Mouse (Mus musculus) midbrain, postnatal 0 days (tissue): ENCODE measurements around the gene Zmiz1. TPM values are rescaled to one million over a fixed set of nuclear protein-coding genes. Genes with fewer than 3 reads are reported as not detected.

Experiments
- ATAC-seq: fragments of 200-750 bp; cut with Nextera tagmentation; 2 replicates; pipeline ENCODE4 v1.8.0; 2017; ENCODE audit warnings: moderate number of reproducible peaks, mild to moderate bottlenecking, moderate TSS enrichment, moderate library complexity; ENCODE audit not compliant: low FRiP score
- DNase-seq: peaks from one replicate; pipeline ENCODE4 v3.0.0-alpha.2; 2015; ENCODE audit warnings: low spot score
- H3K27ac ChIP-seq: fragments of 300-500 bp; sonication (generic); 2 replicates; pipeline ENCODE4 v1.5.1; 2014; ENCODE audit warnings: low read depth, mild to moderate bottlenecking, low read length, mixed read lengths
- H3K27me3 ChIP-seq: fragments of 300-500 bp; sonication (generic); 2 replicates; pipeline ENCODE4 v1.6.1; 2014; ENCODE audit warnings: low read length, control low read depth, mixed read lengths; ENCODE audit not compliant: insufficient read depth
- H3K36me3 ChIP-seq: fragments of 300-500 bp; sonication (generic); 2 replicates; pipeline ENCODE4 v1.6.1; 2014; ENCODE audit warnings: low read length, control low read depth, mixed read lengths; ENCODE audit not compliant: insufficient read depth
- H3K4me1 ChIP-seq: fragments of 300-500 bp; sonication (generic); 2 replicates; pipeline ENCODE4 v1.6.1; 2014; ENCODE audit warnings: mild to moderate bottlenecking, control low read depth, antibody characterized with exemption, low read length, mixed read lengths; ENCODE audit not compliant: insufficient read depth
- H3K4me2 ChIP-seq: fragments of 300-500 bp; sonication (generic); 2 replicates; pipeline ENCODE4 v1.6.1; 2014; ENCODE audit warnings: low read depth, mild to moderate bottlenecking, low read length, mixed read lengths; ENCODE audit not compliant: poor library complexity, severe bottlenecking
- H3K4me3 ChIP-seq: fragments of 300-500 bp; sonication (generic); 2 replicates; pipeline ENCODE4 v1.5.1; 2014; ENCODE audit warnings: low read depth, mild to moderate bottlenecking, low read length, moderate library complexity
- H3K9ac ChIP-seq: fragments of 300-500 bp; sonication (generic); replicated peaks from 2 replicates; pipeline ENCODE4 v1.6.1; 2014; ENCODE audit warnings: mild to moderate bottlenecking, low read length, moderate library complexity, mixed read lengths; ENCODE audit not compliant: poor library complexity, severe bottlenecking
- H3K9me3 ChIP-seq: fragments of 300-500 bp; sonication (generic); 2 replicates; pipeline ENCODE4 v1.6.1; 2016; ENCODE audit warnings: low read length, control low read depth
- CTCF ChIP-seq: IDR thresholded peaks from 2 replicates; pipeline ENCODE4 v1.5.1; 2016; ENCODE audit warnings: antibody characterized with exemption, mild to moderate bottlenecking
- WGBS: fragments of 180-500 bp; shearing (Covaris S2); extraction: QIAGEN DNeasy Blood & Tissue Kit; methylation state at CpG from one replicate; pipeline ENCODE4 v1.1.7; 2014; 5-methylcytosine and 5-hydroxymethylcytosine counted together
- polyA plus RNA-seq: library from polyadenylated mRNA; unstranded; fragments of >200 nt; fragmentation: Nextera tagmentation; extraction: Ambion mirVana; gene quantifications from 2 replicates; pipeline ENCODE4 v1.2.1, GENCODE M21; 2015
- total RNA-seq: library from RNA; depleted of rRNA; stranded (reverse); fragments of >200 nt; gene quantifications from 2 replicates; pipeline ENCODE4 v1.2.3, GENCODE M21; 2014

Zmiz1 gene
- total and polyA plus RNA-seq, 2 experiments from 2014 or later, result 51.7 to 130 TPM

- Histone ChIP-seq H3K36me3 (no peaks in the 10 kb centered on the region), H3K27me3 (no peaks in the 10 kb centered on the region), H3K9ac (0 out of 2 replicates have a peak overlapping the region, but pooled peaks have one; percentile 33), H3K4me1 (peaks cover 41% of the 10 kb centered on the region), H3K4me2 (no peak overlapping the region), H3K9me3 (no peaks in the 10 kb centered on the region), H3K4me3 (no peak overlapping the region), H3K27ac (0 out of 2 replicates have a peak overlapping the region, but pooled peaks have one; percentile 91)
- ATAC-seq (no peak), DNase-seq (peak; percentile 64)
- TF ChIP-seq CTCF, result no peak
- WGBS, result 55% methylated on average over 16 of the region's 16 CpGs
Measured at GRCm38 (mm10) chr14:25588946-25589937, 130.3 kb downstream of the Zmiz1 start.

- Histone ChIP-seq H3K4me2 (no peak overlapping the region), H3K4me1 (peaks cover 46% of the 10 kb centered on the region), H3K9ac (no peak overlapping the region), H3K9me3 (no peaks in the 10 kb centered on the region), H3K4me3 (no peak overlapping the region), H3K27me3 (no peaks in the 10 kb centered on the region), H3K27ac (no peak overlapping the region), H3K36me3 (no peaks in the 10 kb centered on the region)
- WGBS, result 58% methylated on average over 4 of the region's 5 CpGs
- ATAC-seq (no peak), DNase-seq (no peak)
- TF ChIP-seq CTCF, result no peak
Measured at GRCm38 (mm10) chr14:25591000-25591399, 132.0 kb downstream of the Zmiz1 start.

- ATAC-seq (no peak), DNase-seq (no peak)
- Histone ChIP-seq H3K9me3 (no peaks in the 10 kb centered on the region), H3K36me3 (no peaks in the 10 kb centered on the region), H3K9ac (no peak overlapping the region), H3K27me3 (no peaks in the 10 kb centered on the region), H3K4me1 (peaks cover 41% of the 10 kb centered on the region), H3K4me2 (no peak overlapping the region), H3K4me3 (no peak overlapping the region), H3K27ac (no peak overlapping the region)
- no peak for TF ChIP-seq CTCF
- WGBS, result 86% methylated on average over 1 of the region's 1 CpGs
Measured at GRCm38 (mm10) chr14:25591426-25591825, 132.4 kb downstream of the Zmiz1 start.

- Histone ChIP-seq H3K27me3 (no peaks in the 10 kb centered on the region), H3K27ac (no peak overlapping the region), H3K36me3 (0 out of 2 replicates have a peak, but pooled peaks cover under 1% of the 10 kb centered on the region), H3K4me3 (no peak overlapping the region), H3K9ac (no peak overlapping the region), H3K4me2 (no peak overlapping the region), H3K9me3 (no peaks in the 10 kb centered on the region), H3K4me1 (peaks cover 32% of the 10 kb centered on the region)
- no peak for TF ChIP-seq CTCF
- WGBS, result 66% methylated on average over 6 of the region's 6 CpGs
- ATAC-seq (no peak), DNase-seq (no peak)
Measured at GRCm38 (mm10) chr14:25592522-25592921, 133.5 kb downstream of the Zmiz1 start.

- DNase-seq, result no peak
- TF ChIP-seq CTCF, result no peak
- 51% methylated on average over 8 of the region's 8 CpGs for WGBS
- Histone ChIP-seq H3K4me3 (no peak overlapping the region), H3K27me3 (no peaks in the 10 kb centered on the region), H3K36me3 (0 out of 2 replicates have a peak, but pooled peaks cover 8% of the 10 kb centered on the region), H3K9me3 (no peaks in the 10 kb centered on the region), H3K4me1 (peaks cover 26% of the 10 kb centered on the region), H3K27ac (peak overlapping the region; percentile 68), H3K9ac (no peak overlapping the region), H3K4me2 (no peak overlapping the region)
- ATAC-seq, result no peak
Measured at GRCm38 (mm10) chr14:25593876-25594275, 134.9 kb downstream of the Zmiz1 start.

- ATAC-seq (no peak), DNase-seq (no peak)
- Histone ChIP-seq H3K9me3 (no peaks in the 10 kb centered on the region), H3K4me1 (peaks cover 20% of the 10 kb centered on the region; the same call in 1 of the 2 replicates), H3K27me3 (no peaks in the 10 kb centered on the region), H3K4me3 (no peak overlapping the region), H3K36me3 (0 out of 2 replicates have a peak, but pooled peaks cover 8% of the 10 kb centered on the region), H3K27ac (peak overlapping the region; percentile 68), H3K4me2 (no peak overlapping the region), H3K9ac (no peak overlapping the region)
- no peak for TF ChIP-seq CTCF
- 54% methylated on average over 4 of the region's 4 CpGs for whole genome bisulfite sequencing
Measured at GRCm38 (mm10) chr14:25594611-25595010, 135.6 kb downstream of the Zmiz1 start.
